Mouse (Mus musculus) naive thymus-derived CD4-positive, alpha-beta T cell, adult 2 months (primary cell): Measurements from ENCODE around the gene Ddah1.

Experiments used
- DNase-seq: peaks from one replicate; pipeline ENCODE4 v3.0.0-alpha.2; 2011; ENCODE audit warnings: low read depth

Ddah1 gene

DNA sequence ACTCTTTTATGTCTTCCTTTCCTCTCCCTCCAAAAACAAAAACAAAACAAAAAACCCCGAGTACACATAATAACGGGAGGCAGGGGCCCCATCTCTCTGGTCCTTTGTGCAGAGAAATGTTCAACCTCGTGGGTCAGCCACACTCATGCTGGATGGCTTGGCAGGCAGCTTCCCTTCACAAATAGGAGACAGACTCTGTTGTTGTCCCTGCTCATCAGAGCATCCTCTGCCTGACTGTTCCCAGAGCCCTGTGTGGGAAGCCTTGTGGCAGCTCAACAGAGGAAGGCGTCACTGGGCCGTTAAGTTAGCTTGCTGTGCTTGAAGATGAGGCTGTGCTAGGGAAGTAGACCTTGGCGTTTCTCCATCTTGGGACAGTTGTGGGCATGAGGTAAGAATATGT, 58.8 kb downstream of the Ddah1 start:
- DNase-seq, result no peak

DNA sequence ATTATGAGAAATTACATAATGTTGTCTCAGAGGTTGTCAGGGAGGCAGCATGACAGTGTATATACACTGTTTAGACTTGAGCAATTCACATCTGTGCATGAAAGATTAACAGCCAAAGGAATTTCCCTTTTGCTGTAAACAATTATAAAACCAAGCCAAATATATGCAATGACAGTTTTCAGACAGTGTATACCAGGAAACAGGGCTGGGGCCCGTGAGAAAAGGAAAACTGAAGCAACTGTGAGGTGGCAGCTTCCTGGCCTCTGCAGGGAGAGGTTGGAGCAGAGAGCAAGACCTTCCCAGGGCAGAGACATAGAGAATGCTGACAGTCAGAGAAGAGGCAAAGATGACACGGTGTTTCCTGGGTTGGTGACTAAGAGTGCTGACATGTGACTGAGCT, 62.0 kb downstream of the Ddah1 start:
- no peak for DNase-seq

DNA sequence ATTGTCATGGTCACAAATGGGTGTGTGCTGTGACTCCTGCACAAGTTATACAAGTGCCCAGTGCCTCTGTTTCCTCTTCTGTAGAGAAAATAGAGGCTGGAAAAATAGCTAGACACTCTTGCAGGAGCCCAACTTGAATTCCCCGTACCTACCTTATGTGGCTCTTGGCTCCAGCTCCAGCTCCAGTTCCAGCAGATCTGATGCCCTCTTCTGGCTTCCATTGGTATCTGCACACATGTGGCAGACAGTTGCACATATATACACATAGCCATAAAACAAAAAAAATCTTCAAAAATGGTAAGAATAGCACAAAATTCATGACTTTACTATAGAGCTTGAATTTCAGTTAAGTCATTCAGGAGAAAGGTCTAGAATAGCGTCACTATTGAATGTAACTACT, 62.5 kb downstream of the Ddah1 start:
- DNase-seq, result no peak

DNA sequence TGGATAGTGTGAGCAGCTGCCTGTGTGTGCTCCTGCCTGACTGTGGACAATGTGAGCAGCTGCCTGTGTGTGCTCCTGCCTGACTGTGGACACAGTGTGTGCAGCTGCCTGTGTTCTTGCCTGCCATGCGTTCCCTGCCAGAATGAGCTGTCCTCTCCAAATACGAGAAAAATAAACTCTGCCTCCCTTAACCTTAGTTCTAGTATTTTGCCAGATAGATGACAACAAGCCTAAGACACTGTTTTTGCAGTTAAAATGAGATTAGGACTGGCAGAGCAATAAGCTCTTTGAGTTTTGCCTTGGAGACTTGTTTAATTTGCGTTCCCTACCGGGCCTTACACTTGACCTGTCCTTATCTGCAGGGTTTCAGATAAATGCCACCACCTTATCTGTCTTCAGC, 63.7 kb downstream of the Ddah1 start:
- no peak for DNase-seq

DNA sequence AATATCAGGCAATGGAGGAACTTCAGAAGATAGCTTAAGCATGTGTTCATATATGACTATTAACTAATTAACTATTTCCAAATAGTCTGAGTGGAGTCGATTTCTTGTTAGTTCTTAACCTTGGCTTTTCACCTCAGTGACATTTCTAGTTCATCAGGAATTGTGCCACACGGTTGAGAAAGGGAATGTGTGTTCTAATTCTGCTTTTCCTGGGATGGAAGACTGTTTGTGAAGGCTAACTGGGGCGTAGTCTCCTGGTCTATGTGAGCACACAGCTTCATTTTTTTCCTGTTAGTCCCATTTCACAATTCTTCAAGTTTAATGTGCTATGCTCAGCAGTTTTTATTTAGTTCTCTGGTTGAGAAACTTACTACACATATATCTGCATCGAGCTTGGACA, 65.2 kb downstream of the Ddah1 start:
- DNase-seq, result no peak

DNA sequence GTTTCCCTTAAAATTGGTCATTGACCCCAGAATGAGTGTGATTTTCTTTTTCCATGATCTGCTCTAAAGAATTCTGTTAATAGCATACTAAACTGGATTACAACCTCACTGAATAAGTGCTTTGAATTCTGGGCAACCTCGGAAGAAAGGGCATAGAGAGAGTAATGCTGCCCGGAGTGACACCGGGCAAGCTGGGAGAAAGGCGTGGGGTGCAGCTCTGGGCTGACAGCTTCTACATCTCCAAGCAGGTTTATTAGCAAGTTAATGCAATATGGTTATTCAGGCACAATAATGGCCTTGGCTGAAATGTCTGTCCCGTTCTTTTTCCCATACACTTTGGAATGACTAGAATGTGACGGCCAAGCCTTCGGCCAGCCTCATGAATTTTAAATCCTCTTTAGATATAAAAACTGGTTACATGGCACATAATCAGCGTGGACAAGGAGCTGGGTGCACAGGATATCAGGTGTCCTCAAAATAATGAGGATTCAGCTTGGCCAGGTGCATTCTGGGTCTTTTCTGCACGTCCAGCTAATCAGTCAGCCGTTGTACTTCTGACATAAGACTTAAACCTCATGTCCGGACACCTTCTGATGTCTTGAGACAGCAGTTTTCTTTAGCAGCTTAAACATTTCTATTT, 67.1 kb downstream of the Ddah1 start:
- DNase-seq, result no peak

DNA sequence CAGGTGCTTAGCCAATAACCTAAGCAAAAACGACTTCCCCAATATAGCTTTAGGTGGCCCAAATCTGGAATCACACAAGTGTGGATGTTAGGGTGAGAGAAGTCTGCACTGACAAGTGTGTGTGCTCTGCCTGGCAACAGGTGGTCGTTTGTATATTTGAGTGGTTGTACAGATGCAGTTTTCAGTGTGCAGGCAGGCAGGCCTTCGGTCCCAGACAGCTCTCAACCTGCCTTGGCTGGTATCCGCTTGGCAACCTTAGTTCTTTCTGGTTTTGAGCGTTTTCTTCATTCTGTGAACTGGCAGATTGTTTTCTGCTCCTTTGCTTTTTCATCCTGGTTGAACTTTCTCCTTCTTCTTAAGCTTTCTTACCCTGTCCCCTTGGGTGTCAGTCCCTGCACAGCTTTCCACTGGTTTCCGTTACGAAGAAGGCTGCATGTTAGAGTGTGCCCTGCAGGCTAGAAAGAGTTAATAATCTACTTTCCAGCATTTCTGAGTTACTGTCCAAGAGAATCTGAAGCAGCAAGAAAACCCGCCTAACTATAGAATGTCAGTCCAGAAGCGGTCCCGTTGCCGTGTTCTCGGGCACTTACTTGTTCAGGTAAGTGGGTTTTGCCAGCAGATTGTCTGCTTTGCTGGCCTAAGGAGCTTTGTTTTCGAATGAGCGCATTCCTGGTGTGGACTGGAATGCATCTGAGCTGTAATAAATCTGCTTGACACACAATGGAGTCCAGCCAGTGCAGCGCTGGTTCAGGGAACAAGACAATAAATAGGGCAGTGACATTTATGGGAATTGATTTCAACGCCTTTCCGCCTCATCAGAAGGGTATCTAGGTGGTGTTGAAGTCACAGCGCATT, 68.9 kb downstream of the Ddah1 start:
- DNase-seq, result no peak

DNA sequence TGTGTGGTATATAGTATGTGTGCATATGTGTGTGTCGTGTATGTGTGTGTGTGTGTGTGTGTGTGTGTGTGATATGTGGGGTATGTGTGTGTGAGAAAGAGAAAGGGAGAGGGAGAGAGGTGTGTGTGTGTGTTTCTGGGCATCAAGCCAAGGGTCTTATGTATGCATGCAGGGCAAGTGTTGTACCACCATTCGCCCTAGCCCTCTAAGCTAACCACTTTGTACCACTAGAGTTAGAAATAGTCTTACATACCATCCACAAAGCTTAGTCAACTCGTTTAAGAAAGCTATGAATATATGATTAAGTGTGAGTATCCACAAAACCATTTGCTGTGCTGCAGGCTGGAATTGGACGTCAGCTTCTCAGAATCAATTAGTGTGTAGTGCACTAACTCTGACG, 70.4 kb downstream of the Ddah1 start:
- no peak for DNase-seq

DNA sequence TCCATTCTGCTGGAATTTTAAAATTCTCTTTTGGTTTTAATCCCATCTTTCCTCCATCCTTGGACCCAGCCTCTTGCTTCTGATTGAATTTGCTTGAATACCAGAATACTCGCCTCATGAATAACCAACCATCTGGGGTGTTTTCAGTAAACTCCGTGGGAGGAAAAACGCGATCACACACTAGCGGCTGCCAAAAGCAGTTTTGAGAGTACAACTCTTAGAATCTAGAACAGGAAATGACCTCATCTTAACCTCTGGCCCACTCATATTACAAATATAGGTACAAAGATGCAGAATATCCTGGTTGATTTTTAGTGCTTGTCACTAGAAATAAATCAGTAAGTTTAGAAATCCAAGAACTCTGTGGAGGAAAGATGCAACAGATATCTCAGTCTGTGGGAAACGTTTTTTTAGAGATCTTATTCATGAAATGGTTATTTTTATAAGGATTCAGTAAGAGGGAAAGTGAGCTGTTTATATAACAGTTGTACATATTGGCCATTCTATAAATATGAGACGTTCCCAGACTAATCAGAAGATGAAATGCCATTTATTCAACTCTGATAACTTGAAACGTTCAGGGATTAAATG, 75.6 kb downstream of the Ddah1 start:
- DNase-seq, result no peak

DNA sequence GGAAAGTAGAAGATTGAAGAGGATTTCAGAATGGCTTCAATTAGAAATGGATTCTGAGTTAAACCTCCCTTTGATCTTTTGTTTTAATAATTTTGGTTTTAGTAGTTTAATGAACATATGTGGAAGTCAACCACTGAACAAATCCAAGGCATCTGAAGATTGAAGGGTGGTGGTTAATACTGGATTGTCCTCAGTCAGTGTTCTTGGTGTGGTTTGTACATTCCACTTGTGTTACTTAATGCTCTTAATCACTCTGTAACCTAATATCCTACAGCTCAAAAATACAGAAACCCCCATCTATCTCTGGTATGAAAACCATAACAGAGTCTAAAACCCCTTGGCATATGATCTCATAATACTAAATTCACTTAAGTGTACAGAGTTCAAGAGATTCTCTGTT, 79.8 kb downstream of the Ddah1 start:
- DNase-seq, result no peak

DNA sequence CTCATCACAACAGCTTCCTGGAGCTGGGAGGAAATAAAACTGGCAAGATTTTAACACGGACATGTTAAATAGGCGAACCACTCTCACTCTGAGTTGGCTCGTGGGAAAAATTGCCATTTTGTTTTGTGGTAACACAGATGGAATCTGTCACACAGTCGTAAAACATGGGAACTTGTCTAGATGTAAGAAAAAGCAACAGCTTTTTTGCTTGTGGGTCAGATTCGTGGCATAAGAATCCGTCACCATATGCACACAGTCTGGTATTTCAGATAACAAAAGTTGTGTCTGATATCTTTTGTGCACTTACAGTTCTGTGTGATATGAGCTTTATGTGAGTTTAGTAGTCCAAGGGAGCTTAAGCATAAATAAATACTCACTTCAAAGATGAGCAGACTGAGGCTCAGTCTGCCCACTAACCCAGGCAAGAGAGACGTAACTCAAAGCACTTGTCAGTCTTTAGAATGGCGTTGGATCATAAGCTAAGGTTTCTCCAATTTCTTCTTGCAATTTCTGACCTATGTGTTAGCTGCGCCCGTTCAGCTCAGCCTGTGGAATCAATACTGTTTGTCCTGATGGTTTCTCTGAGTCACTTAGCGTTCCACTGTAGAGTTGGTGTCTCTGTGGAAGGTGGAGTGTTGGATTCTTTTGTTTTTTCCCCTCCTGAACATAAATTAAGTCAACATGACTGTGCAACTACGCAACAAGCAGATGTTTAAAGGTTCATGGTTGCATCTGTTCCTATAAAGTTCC, 83.7 kb downstream of the Ddah1 start:
- no peak for DNase-seq

DNA sequence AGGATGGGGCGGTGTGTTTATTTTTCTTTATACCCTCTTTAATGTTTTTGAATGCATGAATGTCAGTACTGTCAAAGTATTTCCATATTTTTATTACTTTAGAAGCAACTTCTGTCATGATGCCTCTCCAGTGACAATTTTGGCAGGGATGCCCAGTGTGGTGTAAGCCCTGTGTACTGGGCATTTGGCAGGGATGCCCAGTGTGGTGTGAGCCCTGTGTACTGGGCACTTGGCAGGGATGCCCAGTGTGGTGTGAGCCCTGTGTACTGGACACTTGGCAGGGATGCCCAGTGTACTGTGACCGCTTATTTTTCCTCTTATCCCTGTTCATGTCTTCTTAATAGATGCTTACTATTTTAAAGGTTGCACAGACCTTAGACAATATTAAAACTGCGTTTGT, 85.4 kb downstream of the Ddah1 start:
- no peak for DNase-seq

DNA sequence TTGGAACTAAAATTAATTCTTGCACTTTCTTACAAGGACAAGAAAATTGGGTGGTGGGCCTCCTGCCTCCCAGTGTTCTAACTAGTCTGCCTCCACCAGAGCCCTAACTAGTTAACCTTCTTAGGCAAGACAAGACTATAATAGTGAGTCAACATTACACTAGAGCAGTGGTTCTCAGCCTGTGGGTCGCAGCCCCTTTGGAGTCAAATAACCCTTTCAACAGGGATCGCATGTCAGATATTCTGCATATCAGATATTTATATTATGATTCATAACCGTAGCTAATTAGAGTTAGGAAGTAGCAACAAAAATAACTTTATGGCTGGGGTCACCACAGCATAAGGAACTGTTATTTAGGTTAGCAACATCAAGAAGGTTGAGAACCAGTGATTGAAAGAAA, 86.4 kb downstream of the Ddah1 start:
- no peak for DNase-seq

DNA sequence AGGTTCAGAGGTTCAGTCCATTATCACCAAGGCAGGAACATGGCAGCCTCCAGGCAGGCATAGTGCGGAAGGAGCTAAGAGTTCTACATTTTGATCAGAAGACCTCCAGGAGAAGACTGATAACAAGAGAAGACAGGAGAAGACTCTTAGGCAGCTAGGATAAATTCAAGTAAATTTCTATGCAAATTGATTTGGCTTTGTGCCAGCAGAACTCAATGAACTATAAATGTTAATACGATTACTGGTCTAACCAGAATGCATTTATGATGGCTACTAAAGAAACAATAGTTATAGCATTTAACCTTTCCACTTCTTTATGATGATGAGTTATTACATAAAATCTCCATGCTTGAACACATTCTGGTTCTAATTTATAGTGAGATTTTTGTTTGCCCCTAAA, 87.8 kb downstream of the Ddah1 start:
- DNase-seq, result no peak

DNA sequence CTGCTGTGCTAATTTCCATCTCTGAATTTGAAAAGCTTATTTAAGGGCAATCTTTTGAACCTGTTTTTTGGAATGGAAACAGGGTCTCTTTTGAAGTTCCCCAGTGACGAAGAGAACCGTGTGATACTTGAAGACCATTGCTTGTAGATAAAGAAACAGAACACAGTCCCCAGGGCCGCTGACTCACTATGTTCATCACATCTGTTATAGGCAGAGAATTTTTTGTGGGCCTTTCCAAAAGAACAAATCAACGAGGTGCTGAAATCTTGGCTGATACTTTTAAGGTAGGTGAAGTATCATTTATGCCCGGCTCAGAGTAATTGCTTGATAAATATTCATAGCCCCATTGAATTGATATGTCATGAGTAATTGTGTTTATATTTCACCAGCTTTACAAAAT, 93.6 kb downstream of the Ddah1 start:
- DNase-seq, result no peak

DNA sequence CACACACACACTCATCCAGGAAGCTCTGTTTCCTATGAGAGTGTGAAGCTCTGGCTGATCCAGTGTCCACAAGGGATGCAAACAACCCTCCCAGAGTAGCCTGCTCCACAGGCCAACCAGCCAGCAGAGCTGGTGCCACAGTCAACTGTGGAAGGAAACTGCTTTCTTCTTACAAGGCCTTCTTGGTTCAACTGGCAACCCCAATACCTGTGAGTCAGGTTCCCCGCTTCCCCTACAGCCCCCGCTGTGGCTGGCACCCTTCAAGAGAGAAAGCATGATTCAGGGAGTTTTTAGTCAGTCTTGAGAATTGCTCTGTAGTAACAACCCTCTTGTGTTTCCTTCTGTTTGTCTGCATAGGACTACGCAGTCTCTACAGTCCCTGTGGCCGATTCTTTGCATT, 94.3 kb downstream of the Ddah1 start:
- no peak for DNase-seq

DNA sequence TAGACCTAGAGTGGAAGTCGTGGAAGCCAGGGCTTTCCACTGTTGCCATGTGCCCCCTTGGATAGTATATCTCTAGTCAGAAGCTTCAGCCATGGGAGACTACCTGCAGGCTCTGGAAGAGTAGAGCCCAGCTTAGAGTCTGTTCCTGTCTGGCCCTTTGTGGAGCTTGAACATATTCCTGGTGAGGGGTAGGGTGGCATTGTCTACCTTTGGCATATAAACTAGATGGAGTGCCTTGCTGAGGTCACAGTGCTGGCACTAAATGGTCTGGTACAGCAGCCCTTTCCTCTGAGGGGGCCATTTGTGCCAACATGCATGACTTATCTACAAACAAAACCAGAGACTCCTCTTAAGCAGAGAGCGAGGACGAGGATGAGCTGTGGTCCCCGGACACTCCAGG, 95.2 kb downstream of the Ddah1 start:
- DNase-seq, result no peak

DNA sequence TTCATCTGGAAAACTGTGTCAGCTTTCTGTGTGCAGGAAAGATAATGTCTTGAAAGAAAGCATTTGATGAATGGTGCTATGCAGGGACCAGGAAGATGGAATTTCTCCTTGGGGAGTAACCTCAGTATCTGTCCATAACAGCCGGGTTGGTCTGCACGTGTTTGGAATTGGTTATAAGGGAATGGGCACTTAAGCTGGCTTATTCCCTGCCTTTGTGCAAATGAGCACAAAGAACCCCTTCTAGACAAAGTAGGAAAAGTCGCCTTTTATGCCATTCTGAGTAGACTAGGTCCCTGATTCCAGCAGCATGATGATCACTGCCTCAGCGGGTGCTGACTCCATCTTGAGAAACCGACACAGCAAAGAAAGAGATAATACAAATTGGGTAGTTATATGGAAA, 96.0 kb downstream of the Ddah1 start:
- no peak for DNase-seq

DNA sequence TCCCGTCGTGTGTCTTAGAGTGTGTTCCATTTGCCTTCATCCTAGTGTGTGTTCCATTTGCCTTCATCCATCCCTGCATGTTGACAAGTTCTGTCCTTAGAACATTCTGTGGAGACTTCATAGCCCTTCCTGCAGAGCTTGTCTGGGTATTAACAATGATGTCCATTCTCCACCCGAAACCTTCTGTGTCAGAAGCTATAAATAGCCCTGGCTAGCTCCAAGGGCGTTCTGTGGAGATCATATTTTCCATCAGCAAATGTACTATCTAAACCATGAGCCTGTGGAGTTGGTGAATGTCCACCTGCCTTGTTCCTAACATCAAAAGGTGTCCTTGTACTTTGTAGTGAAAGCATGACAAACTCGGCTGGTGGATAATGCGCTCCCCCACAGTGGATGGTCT, 96.8 kb downstream of the Ddah1 start:
- DNase-seq, result no peak

DNA sequence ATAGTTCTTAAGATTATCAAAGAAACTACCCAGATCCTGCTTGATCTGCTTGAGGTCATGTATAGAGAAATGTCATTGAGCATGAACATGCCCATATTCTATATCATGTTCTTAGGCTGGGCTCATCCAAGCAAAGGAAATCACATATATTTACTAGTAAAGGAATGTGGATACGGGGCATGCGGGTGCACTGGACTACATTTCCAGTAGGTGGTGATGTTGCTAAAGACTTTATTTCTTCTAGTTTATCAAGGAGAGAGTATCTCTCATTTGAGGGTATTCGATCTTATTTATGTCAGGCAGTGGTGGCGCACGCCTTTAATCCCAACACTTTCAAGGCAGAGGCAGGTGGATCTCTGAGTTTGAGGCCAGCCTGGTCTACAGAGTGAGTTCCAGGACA, 99.9 kb downstream of the Ddah1 start:
- DNase-seq, result no peak

DNA sequence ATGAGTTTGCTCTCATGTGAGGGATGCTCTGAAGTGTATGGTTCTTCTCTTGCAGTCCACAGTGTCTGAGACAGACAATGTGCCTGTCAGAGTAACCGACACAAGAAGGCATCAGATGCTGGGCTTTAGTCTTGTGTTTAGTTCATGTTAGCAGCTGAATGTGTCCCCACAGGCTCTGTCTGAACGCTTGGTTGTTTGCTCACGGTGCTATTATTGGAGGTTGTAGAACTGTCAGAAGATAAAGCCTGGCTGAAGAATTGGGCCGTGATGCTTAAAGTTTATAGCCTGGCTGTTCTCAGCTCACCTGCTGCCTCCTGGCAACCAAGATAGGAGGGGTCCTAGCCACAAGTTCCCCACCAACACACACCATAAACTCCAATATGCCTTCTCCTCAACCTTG, 104.0 kb downstream of the Ddah1 start:
- DNase-seq, result no peak

DNA sequence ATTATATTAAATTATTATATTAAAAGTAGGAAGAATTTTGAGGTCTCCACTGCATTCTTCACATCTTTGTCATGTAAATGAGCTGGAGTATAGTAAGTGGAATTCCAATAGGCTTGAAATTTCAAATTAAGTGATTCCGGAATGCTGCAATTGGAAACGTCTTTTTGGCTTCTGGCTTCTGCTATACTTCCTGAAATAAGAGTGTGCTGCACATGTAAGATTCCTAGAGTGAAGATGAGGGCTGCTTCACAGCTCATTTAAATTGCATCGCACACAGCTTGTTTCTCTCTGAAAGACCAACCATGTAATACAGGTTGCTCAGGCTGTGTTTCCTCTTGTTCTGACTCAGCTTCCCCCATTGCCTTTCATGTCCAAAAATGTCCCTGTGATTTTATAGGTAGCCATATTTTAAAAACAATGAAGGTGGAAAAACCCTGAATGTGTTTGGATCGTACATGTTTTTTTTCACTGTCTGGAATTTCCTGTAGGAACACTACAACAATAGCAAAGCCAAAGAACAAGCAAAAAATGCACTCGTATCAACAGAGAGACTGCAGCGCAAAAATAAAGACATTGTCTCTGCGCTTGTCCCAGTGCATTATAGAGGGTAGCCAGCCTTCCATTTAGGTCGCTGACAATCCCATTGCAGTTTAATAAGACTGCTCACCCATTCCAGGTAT, 105.7 kb downstream of the Ddah1 start:
- DNase-seq, result no peak
